Mouse (Mus musculus) embryonic facial prominence, embryonic 12.5 days (tissue): ENCODE measurements around the gene Chkb. TPM values are rescaled to one million over a fixed set of nuclear protein-coding genes. Genes with fewer than 3 reads are reported as not detected.
A peak's percentile ranks its signal among the peaks of the same experiment; 100 is the strongest.

Experiments
- ATAC-seq: fragments of 200-750 bp; cut with Nextera tagmentation; 2 replicates; pipeline ENCODE4 v1.8.0; 2017; ENCODE audit not compliant: insufficient number of reproducible peaks, insufficient read depth, low FRiP score, low TSS enrichment
- H3K27ac ChIP-seq: fragments of 300-500 bp; sonication (generic); 2 replicates; pipeline ENCODE4 v1.5.1; 2016; ENCODE audit warnings: mild to moderate bottlenecking
- H3K27me3 ChIP-seq: fragments of 300-500 bp; sonication (generic); 2 replicates; pipeline ENCODE4 v1.6.1; 2016; ENCODE audit warnings: mild to moderate bottlenecking, moderate library complexity
- H3K36me3 ChIP-seq: fragments of 300-500 bp; sonication (generic); 2 replicates; pipeline ENCODE4 v1.6.1; 2016; ENCODE audit warnings: mild to moderate bottlenecking
- H3K4me1 ChIP-seq: fragments of 300-500 bp; sonication (generic); 2 replicates; pipeline ENCODE4 v1.6.1; 2016
- H3K4me2 ChIP-seq: fragments of 300-500 bp; sonication (generic); replicated peaks from 2 replicates; pipeline ENCODE4 v1.6.1; 2016; ENCODE audit warnings: mild to moderate bottlenecking, moderate library complexity
- H3K4me3 ChIP-seq: fragments of 300-500 bp; sonication (generic); 2 replicates; pipeline ENCODE4 v1.5.1; 2016; ENCODE audit warnings: mild to moderate bottlenecking
- H3K9ac ChIP-seq: fragments of 300-500 bp; sonication (generic); 2 replicates; pipeline ENCODE4 v1.6.1; 2016; ENCODE audit warnings: mild to moderate bottlenecking, moderate library complexity
- H3K9me3 ChIP-seq: fragments of 300-500 bp; sonication (generic); 2 replicates; pipeline ENCODE4 v1.6.1; 2016; ENCODE audit warnings: mild to moderate bottlenecking, moderate library complexity
- WGBS: fragments of 180-500 bp; shearing (Covaris S2); methylation state at CpG from one replicate; pipeline ENCODE4 v1.1.7; 2016; 5-methylcytosine and 5-hydroxymethylcytosine counted together
- polyA plus RNA-seq: library from polyadenylated mRNA; unstranded; fragments of >200 nt; fragmentation: Nextera tagmentation; extraction: Ambion mirVana; gene quantifications from 2 replicates; pipeline ENCODE4 v1.2.1, GENCODE M21; 2016

Chkb gene
- polyA plus RNA-seq, 1 experiment from 2014 or later = 60.2 TPM

- 86% methylated on average over 4 of the region's 4 CpGs for whole genome bisulfite sequencing
- ATAC-seq = no peak
- Histone ChIP-seq H3K4me2 (no peak overlapping the region), H3K9me3 (no peaks in the 10 kb centered on the region), H3K36me3 (no peaks in the 10 kb centered on the region), H3K27me3 (no peaks in the 10 kb centered on the region), H3K4me1 (peaks cover 5% of the 10 kb centered on the region; the same call in 1 of the 2 replicates), H3K27ac (no peak overlapping the region), H3K4me3 (no peak overlapping the region), H3K9ac (no peak overlapping the region)
Observed at GRCm38 (mm10) chr15:89471476-89471875, 41.8 kb upstream of the Chkb start.

GRCm38 (mm10) chr15:89468577-89468976 is 38.9 kb upstream of the Chkb start:
- no peaks in the 10 kb centered on the region for H3K9me3 ChIP-seq
- H3K27ac ChIP-seq = no peak overlapping the region
- no peak for ATAC-seq
- H3K4me1 ChIP-seq = no peaks in the 10 kb centered on the region
- H3K27me3 ChIP-seq = no peaks in the 10 kb centered on the region
- no peaks in the 10 kb centered on the region for H3K36me3 ChIP-seq
- no peak overlapping the region for H3K4me3 ChIP-seq
- WGBS = 36% methylated on average over 2 of the region's 2 CpGs
- no peak overlapping the region for H3K4me2 ChIP-seq
- H3K9ac ChIP-seq = no peak overlapping the region

GRCm38 (mm10) chr15:89465052-89465451 is 35.3 kb upstream of the Chkb start:
- no peaks in the 10 kb centered on the region for H3K27me3 ChIP-seq
- H3K4me2 ChIP-seq = no peak overlapping the region
- H3K36me3 ChIP-seq = no peaks in the 10 kb centered on the region
- no peak overlapping the region for H3K9ac ChIP-seq
- WGBS = 8% methylated on average over 1 of the region's 1 CpGs
- no peaks in the 10 kb centered on the region for H3K4me1 ChIP-seq
- H3K9me3 ChIP-seq = no peaks in the 10 kb centered on the region
- H3K27ac ChIP-seq = no peak overlapping the region
- H3K4me3 ChIP-seq = no peak overlapping the region
- no peak for ATAC-seq

- ATAC-seq = no peak
- Histone ChIP-seq H3K27me3 (no peaks in the 10 kb centered on the region), H3K4me2 (no peak overlapping the region), H3K9ac (no peak overlapping the region), H3K9me3 (no peaks in the 10 kb centered on the region), H3K4me3 (no peak overlapping the region), H3K27ac (no peak overlapping the region), H3K36me3 (no peaks in the 10 kb centered on the region), H3K4me1 (no peaks in the 10 kb centered on the region)
- WGBS = 57% methylated on average over 5 of the region's 5 CpGs
Observed at GRCm38 (mm10) chr15:89463334-89464235, 33.9 kb upstream of the Chkb start.

GRCm38 (mm10) chr15:89462176-89462575 is 32.5 kb upstream of the Chkb start:
- Histone ChIP-seq H3K36me3 (no peaks in the 10 kb centered on the region), H3K9me3 (no peaks in the 10 kb centered on the region), H3K4me3 (no peak overlapping the region), H3K27ac (no peak overlapping the region), H3K9ac (no peak overlapping the region), H3K27me3 (no peaks in the 10 kb centered on the region), H3K4me1 (no peaks in the 10 kb centered on the region), H3K4me2 (no peak overlapping the region)
- ATAC-seq = no peak
- WGBS = 80% methylated on average over 7 of the region's 7 CpGs

GRCm38 (mm10) chr15:89461321-89461720 is 31.6 kb upstream of the Chkb start:
- Histone ChIP-seq H3K27me3 (no peaks in the 10 kb centered on the region), H3K27ac (no peak overlapping the region), H3K9ac (no peak overlapping the region), H3K4me3 (no peak overlapping the region), H3K9me3 (no peaks in the 10 kb centered on the region), H3K36me3 (no peaks in the 10 kb centered on the region), H3K4me1 (no peaks in the 10 kb centered on the region), H3K4me2 (no peak overlapping the region)
- ATAC-seq = no peak
- WGBS = 85% methylated on average over 15 of the region's 15 CpGs

- Histone ChIP-seq H3K27ac (no peak overlapping the region), H3K36me3 (no peaks in the 10 kb centered on the region), H3K4me2 (no peak overlapping the region), H3K4me1 (no peaks in the 10 kb centered on the region), H3K9ac (no peak overlapping the region), H3K9me3 (no peaks in the 10 kb centered on the region), H3K4me3 (no peak overlapping the region), H3K27me3 (no peaks in the 10 kb centered on the region)
- WGBS = 71% methylated on average over 10 of the region's 10 CpGs
- ATAC-seq = no peak
Observed at GRCm38 (mm10) chr15:89460298-89460697, 30.6 kb upstream of the Chkb start.

- no peak overlapping the region for H3K27ac ChIP-seq
- H3K27me3 ChIP-seq = peaks cover 2% of the 10 kb centered on the region; the same call in 1 of the 2 replicates
- no peaks in the 10 kb centered on the region for H3K4me1 ChIP-seq
- no peak overlapping the region for H3K4me2 ChIP-seq
- 83% methylated on average over 7 of the region's 7 CpGs for WGBS
- no peak overlapping the region for H3K9ac ChIP-seq
- no peak for ATAC-seq
- H3K36me3 ChIP-seq = no peaks in the 10 kb centered on the region
- H3K9me3 ChIP-seq = no peaks in the 10 kb centered on the region
- H3K4me3 ChIP-seq = no peak overlapping the region
Observed at GRCm38 (mm10) chr15:89459821-89460220, 30.1 kb upstream of the Chkb start.

- Histone ChIP-seq H3K9ac (no peak overlapping the region), H3K27ac (no peak overlapping the region), H3K4me2 (no peak overlapping the region), H3K27me3 (peaks cover 11% of the 10 kb centered on the region), H3K4me3 (no peak overlapping the region), H3K36me3 (no peaks in the 10 kb centered on the region), H3K9me3 (no peaks in the 10 kb centered on the region), H3K4me1 (peaks cover 6% of the 10 kb centered on the region)
- 95% methylated on average over 15 of the region's 15 CpGs for WGBS
- ATAC-seq = no peak
Observed at GRCm38 (mm10) chr15:89458942-89459341, 29.2 kb upstream of the Chkb start.

GRCm38 (mm10) chr15:89455642-89456041 is 25.9 kb upstream of the Chkb start:
- H3K4me1 ChIP-seq = peaks cover 12% of the 10 kb centered on the region
- no peak for ATAC-seq
- H3K27me3 ChIP-seq = peaks cover 21% of the 10 kb centered on the region
- no peaks in the 10 kb centered on the region for H3K9me3 ChIP-seq
- H3K27ac ChIP-seq = no peak overlapping the region
- 74% methylated on average over 6 of the region's 6 CpGs for WGBS
- H3K4me2 ChIP-seq = no peak overlapping the region
- H3K4me3 ChIP-seq = no peak overlapping the region
- no peaks in the 10 kb centered on the region for H3K36me3 ChIP-seq
- H3K9ac ChIP-seq = no peak overlapping the region

- WGBS = 29% methylated on average over 4 of the region's 6 CpGs
- Histone ChIP-seq H3K9me3 (no peaks in the 10 kb centered on the region), H3K27me3 (peaks cover 21% of the 10 kb centered on the region), H3K4me1 (peaks cover 12% of the 10 kb centered on the region), H3K36me3 (no peaks in the 10 kb centered on the region), H3K4me2 (peak overlapping the region; percentile 98), H3K9ac (no peak overlapping the region), H3K27ac (no peak overlapping the region), H3K4me3 (peak overlapping the region; percentile 61; the same call in 1 of the 2 replicates)
- ATAC-seq = no peak
Observed at GRCm38 (mm10) chr15:89454857-89455256, 25.1 kb upstream of the Chkb start.

- no peaks in the 10 kb centered on the region for H3K36me3 ChIP-seq
- WGBS = under 1% methylated on average over 52 of the region's 53 CpGs
- no peak within 1 kb of the TSS for H3K27ac ChIP-seq
- H3K4me1 ChIP-seq = peaks cover 12% of the 10 kb centered on the region
- ATAC-seq = 0 out of 2 replicates have a peak, but pooled peaks have one; percentile 32
- peak within 1 kb of the TSS; percentile 61 for H3K4me3 ChIP-seq
- H3K9ac ChIP-seq = peak within 1 kb of the TSS; percentile 46; the same call in 1 of the 2 replicates
- H3K27me3 ChIP-seq = peaks cover 21% of the 10 kb centered on the region
- H3K4me2 ChIP-seq = peak within 1 kb of the TSS; percentile 98
- H3K9me3 ChIP-seq = no peaks in the 10 kb centered on the region
Observed at GRCm38 (mm10) chr15:89453865-89454478, 24.3 kb upstream of the Chkb start, which contains the start of gene Mapk8ip2. Gene Mapk8ip2 (plus strand): TSS chr15:89453913.
